Mouse (Mus musculus): ENCODE results near the gene Gbp3.
"Not testable (repeated sequence)": the region's sequence is repeated elsewhere in the genome, so short reads cannot be mapped to it uniquely, and the experiment has no call there.

Gbp3 gene

GRCm38 (mm10) chr3:142559632-142560228 lies at the start of gene Gbp3:
Gene Gbp3, plus strand, starts transcription at chr3:142560026.
- DNase-seq, result no peak

GRCm38 (mm10) chr3:142528116-142528515 lies 31.7 kb upstream of the Gbp3 start:
- no peak for DNase-seq

GRCm38 (mm10) chr3:142529597-142529996 lies 30.2 kb upstream of the Gbp3 start:
- DNase-seq, result no peak

GRCm38 (mm10) chr3:142530087-142530953 lies 29.5 kb upstream of the Gbp3 start, which contains the start of gene Gbp7:
Gene Gbp7, plus strand, starts transcription at chr3:142530342.
- DNase-seq, result peak; percentile 17

- DNase-seq, result no peak
These were observed 28.2 kb upstream of the Gbp3 start for GRCm38 (mm10) chr3:142531595-142531994.

- no peak for DNase-seq
These were observed 26.6 kb upstream of the Gbp3 start for GRCm38 (mm10) chr3:142533185-142533584.

- DNase-seq, result no peak
These were observed 24.2 kb upstream of the Gbp3 start for GRCm38 (mm10) chr3:142535667-142536066.

GRCm38 (mm10) chr3:142541391-142541790 lies 18.4 kb upstream of the Gbp3 start:
- DNase-seq, result no peak

- DNase-seq, result not testable (repeated sequence)
These were observed 17.1 kb upstream of the Gbp3 start for GRCm38 (mm10) chr3:142542776-142543175.

GRCm38 (mm10) chr3:142546690-142547089 lies 13.1 kb upstream of the Gbp3 start:
- DNase-seq, result no peak

GRCm38 (mm10) chr3:142550052-142550676 lies 9.7 kb upstream of the Gbp3 start:
- no peak for DNase-seq

GRCm38 (mm10) chr3:142554601-142555000 lies 5.2 kb upstream of the Gbp3 start:
- DNase-seq, result no peak

GRCm38 (mm10) chr3:142555623-142556022 lies 4.2 kb upstream of the Gbp3 start:
- no peak for DNase-seq

GRCm38 (mm10) chr3:142560296-142560948 lies 596 bp downstream of the Gbp3 start:
- DNase-seq, result peak; percentile 77

- no peak for DNase-seq
These were observed 1.3 kb downstream of the Gbp3 start for GRCm38 (mm10) chr3:142561045-142561646.

GRCm38 (mm10) chr3:142561666-142562065 lies 1.8 kb downstream of the Gbp3 start:
- no peak for DNase-seq

- DNase-seq, result not testable (repeated sequence)
These were observed 7.7 kb downstream of the Gbp3 start for GRCm38 (mm10) chr3:142567490-142567889.

GRCm38 (mm10) chr3:142570738-142571137 lies 10.9 kb downstream of the Gbp3 start:
- no peak for DNase-seq

- DNase-seq, result no peak
These were observed 17.3 kb downstream of the Gbp3 start for GRCm38 (mm10) chr3:142577108-142577507.

GRCm38 (mm10) chr3:142578342-142578741 lies 18.5 kb downstream of the Gbp3 start:
- DNase-seq, result no peak

- no peak for DNase-seq
These were observed 23.2 kb downstream of the Gbp3 start for GRCm38 (mm10) chr3:142583067-142583466.

GRCm38 (mm10) chr3:142587386-142587785 lies 27.6 kb downstream of the Gbp3 start:
- no peak for DNase-seq

GRCm38 (mm10) chr3:142588888-142589287 lies 29.1 kb downstream of the Gbp3 start:
- no peak for DNase-seq
